Mouse (Mus musculus) layer of hippocampus, postnatal 25 days (tissue): ENCODE results near the gene Zcchc2. TPM values are rescaled to one million over a fixed set of nuclear protein-coding genes. Genes with fewer than 3 reads are reported as not detected.

Source experiments
- DNase-seq, 2 experiments: peaks; one replicate each; pipeline ENCODE4 v3.0.0; 2022; ENCODE audit warnings: mixed read lengths in 2 of 2, low spot score in 1 of 2; ENCODE audit errors: extremely low spot score in 1 of 2
- total RNA-seq, 2 experiments: library from RNA; stranded (reverse); gene quantifications; 2 replicates each; pipeline ENCODE4 v1.2.3; 2021

The Zcchc2 gene
- total RNA-seq, 2 experiments from 2014 or later, result 18.5 to 22.2 TPM

DNA sequence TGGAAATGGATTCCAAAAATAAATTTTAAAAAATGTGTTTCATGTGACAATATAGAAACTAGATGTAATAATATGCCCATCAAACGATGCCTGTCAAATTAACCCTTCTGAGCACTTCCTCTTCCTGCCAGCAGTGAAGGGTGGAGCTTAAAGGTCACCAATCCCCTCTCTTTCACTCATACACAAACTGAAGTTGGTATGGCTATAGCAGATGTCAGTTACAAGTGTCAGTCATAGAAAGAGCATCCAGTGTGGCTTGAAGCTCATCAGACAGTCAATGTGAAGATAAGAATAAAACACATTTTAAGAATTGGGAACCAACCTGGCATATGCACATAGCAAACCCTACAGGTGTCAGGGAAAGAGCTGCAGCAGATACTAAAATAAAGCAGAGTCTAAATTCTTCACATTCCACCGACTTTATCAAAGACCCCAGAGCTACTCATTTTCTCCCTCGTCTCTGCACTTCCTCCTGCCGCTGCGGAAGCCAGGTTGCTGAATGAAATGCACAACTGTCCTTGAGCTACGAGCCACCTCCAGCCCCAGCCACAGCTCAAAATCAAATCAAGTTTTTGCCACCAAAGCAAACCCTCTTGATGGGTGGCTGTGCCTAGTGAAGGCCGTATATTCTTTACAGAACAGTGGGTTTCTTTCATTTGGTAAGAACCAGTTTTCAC is 79.8 kb downstream of the Zcchc2 start:
- no peak for DNase-seq

- peak in 1 of 2 experiments; percentile 29 for DNase-seq
These were observed 80.6 kb downstream of the Zcchc2 start for GRCm38 (mm10) chr1:106070814-106071213.

- peak; percentile 83 to 98 for DNase-seq
These were observed 81.2 kb downstream of the Zcchc2 start for GRCm38 (mm10) chr1:106071237-106072070.

DNA sequence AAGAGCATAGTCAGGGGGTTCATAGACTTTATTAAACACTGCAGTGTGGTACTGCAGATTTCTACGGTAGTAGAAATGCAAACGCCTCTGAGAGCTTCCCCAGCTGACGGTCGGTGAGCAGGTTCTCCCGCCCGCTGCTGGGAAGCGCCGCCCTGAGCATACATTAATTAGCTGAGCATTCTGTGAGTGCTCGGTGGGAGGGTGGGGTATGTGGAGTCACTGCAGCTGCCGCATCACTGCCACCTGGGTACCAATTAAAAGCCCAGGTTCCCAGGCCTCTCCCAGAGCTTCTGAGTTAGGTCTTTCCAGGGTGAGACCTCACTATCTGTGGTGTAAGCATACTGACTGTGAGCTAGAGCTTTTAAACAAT is 81.8 kb downstream of the Zcchc2 start:
- no peak for DNase-seq

- DNase-seq, result no peak
These were observed 83.0 kb downstream of the Zcchc2 start for GRCm38 (mm10) chr1:106073166-106073565.

DNA sequence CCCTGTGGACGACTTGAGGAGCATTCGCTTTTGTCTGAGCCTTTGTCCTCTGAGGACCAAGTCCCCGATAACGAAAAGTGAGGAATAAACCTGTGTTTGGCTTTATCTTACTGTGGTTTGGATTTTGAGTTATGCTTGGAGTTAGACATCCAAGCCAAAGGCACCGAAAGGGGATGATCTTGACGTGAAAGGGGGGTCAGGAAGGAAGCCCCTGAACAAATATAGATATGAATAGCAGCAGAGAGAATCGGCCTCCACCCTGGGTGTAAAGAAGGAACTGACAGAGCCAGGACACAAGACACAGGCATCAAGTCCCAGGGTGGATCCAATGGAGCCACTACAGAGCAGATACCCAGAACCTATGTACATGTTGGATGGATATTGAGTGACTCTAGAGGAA is 83.9 kb downstream of the Zcchc2 start:
- no peak for DNase-seq

DNA sequence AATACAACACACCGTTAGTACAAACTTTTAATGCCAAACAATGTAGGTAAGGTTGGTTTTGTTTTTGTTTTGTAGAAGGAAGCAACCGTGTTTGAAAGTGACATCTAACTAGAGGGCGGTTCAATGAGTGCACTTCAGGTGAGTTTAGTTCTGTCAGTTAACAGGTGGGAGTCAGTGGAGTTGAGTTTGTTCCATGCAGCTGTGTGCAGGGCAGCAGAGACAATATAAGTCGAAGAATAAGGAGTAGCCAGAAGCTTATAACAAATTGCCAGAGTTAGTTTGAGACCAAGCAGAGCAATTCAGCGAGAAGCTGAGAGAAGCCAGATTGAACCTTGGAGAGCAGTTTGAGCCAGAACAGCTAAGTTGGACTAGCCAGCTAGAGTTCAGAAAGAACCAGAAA is 84.5 kb downstream of the Zcchc2 start:
- no peak for DNase-seq

DNA sequence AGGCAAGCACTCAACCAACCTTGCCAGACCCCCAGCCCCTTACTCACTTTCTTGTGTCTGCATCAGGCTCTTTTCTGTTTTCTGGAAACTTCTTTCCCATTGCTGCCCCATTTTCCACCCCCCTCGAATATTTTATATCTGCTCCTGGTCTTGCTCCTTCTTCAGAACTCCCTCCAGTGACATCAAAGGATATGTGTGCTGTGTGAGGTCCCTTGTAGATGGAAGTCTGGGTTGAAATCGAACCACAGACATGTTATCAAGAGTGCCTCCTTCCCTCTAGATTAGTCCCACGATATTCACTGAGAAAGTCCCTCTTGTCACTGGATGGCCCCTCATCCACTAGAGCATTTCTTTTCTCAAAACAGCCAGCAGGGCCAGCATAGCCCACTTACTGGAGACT is 86.4 kb downstream of the Zcchc2 start:
- DNase-seq, result no peak

- DNase-seq, result no peak
These were observed 87.0 kb downstream of the Zcchc2 start for GRCm38 (mm10) chr1:106077166-106077565.

Other genes with a start within 250 kb of the Zcchc2 start
- 1 to 10 TPM; 2.8 to 3.2 TPM for gene Tnfrsf11a, start 209.7 kb upstream of the Zcchc2 start, total RNA-seq
- 10 to 100 TPM; 78.6 to 80.8 TPM for gene Phlpp1, start 181.3 kb downstream of the Zcchc2 start, total RNA-seq